Mouse (Mus musculus): Measurements from ENCODE around the gene Zranb3. TPM values are rescaled to one million over a fixed set of nuclear protein-coding genes. Genes with fewer than 3 reads are reported as not detected.

The Zranb3 gene
- polyA plus RNA-seq, 1 experiment, result 0.97 TPM

DNA sequence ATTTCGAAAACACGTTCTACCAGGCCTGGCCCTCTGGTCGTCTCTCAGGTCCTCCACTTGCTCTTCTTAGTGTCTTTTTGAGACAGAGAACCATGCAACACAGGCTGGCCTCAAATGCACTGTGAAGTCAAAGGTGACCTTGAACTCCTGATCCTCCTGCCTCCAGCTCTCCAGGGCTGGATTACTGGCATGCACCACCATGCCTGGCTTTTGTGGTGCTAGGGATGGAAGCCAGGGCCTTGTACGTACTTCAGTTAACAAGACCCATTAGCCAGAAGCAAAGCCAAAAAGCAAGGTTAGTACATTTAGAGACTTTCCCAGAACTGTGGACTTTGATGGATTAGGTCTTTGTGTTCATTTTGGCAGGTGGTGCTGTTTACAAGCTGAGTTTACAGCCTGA, 150.6 kb downstream of the Zranb3 start:
- Histone ChIP-seq H3K4me3 (ENCODE audit: extremely low read depth, insufficient read depth, insufficient read length) (no peak overlapping the region), H3K4me1 (ENCODE audit: control insufficient read depth, insufficient read depth, insufficient read length) (no peaks in the 10 kb centered on the region), H3K36me3 (ENCODE audit: control insufficient read depth, insufficient read depth, low read length) (no peaks in the 10 kb centered on the region), H3K27ac (ENCODE audit: insufficient read depth, low read length) (no peak overlapping the region), H3K27me3 (ENCODE audit: control insufficient read depth, insufficient read depth, low read length) (no peaks in the 10 kb centered on the region)
- TF ChIP-seq CTCF (IDR thresholded peaks at IDR 0.05; ENCODE audit: extremely low read depth, insufficient read depth, insufficient read length, insufficient replicate concordance) (no peak), POLR2A (IDR thresholded peaks at IDR 0.05; ENCODE audit: low read depth, low read length) (no peak)
- WGBS, result 94% methylated on average over 4 of the region's 4 CpGs
- no peak for DNase-seq (ENCODE audit: low read depth in 1 of 2, low spot score in 2 of 2)

DNA sequence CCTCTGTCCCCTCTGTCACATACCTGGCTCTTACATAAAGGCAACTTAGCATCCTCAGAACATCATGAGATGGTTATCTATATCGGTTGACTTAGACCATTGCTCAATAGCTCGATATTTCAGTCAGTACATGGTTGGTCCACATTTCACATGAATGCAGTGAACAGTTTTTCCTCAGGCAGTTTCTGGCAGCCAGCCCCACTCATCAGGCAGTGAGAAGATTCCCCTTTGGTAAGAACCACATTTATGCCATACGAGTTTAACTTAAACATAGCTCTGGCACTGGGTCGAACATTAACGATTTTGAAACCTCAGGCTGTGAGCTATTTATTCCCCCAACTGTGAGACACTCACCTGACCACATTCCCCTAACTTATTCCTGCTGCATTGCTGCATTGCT, 154.1 kb downstream of the Zranb3 start:
- Histone ChIP-seq H3K4me3 (ENCODE audit: extremely low read depth, insufficient read depth, insufficient read length) (no peak overlapping the region), H3K36me3 (ENCODE audit: control insufficient read depth, insufficient read depth, low read length) (peaks cover 4% of the 10 kb centered on the region; the same call in 1 of the 2 replicates), H3K27me3 (ENCODE audit: control insufficient read depth, insufficient read depth, low read length) (no peaks in the 10 kb centered on the region), H3K4me1 (ENCODE audit: control insufficient read depth, insufficient read depth, insufficient read length) (no peaks in the 10 kb centered on the region), H3K27ac (ENCODE audit: insufficient read depth, low read length) (no peak overlapping the region)
- TF ChIP-seq CTCF (IDR thresholded peaks at IDR 0.05; ENCODE audit: extremely low read depth, insufficient read depth, insufficient read length, insufficient replicate concordance) (no peak), POLR2A (IDR thresholded peaks at IDR 0.05; ENCODE audit: low read depth, low read length) (no peak)
- WGBS, result 90% methylated on average over 5 of the region's 5 CpGs
- no peak for DNase-seq (ENCODE audit: low read depth in 1 of 2, low spot score in 2 of 2)

DNA sequence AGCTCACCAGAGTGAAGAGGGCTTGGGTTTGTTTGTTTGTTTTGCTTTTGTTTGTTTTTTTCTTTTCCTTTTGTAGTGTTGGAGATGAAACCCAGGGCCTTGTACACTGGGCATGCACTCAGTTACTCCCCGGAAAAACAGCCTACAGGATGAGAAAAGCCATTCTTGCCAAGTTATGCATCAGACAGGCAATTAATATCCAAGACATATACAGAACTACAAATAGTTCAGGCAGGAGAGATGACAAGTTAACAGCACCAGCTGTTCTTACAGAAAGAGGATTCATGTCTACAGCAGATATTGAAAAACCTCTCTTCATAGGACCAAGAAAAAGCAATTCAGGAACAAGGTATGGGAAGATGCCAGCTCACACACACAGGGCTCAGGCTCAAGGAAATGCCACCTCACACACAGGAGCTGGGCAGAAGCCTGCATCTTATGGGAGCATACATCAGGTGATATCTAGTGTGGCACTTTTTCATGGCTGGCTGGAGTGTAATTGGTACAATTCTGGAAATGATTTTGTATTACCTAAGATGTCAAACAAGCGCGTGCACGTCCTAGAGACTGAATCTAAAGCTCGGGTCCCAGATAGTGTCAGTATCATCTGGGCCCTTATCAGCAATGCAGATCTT, 156.1 kb downstream of the Zranb3 start:
- Histone ChIP-seq H3K4me1 (ENCODE audit: control insufficient read depth, insufficient read depth, insufficient read length) (no peaks in the 10 kb centered on the region), H3K27ac (ENCODE audit: insufficient read depth, low read length) (no peak overlapping the region), H3K4me3 (ENCODE audit: extremely low read depth, insufficient read depth, insufficient read length) (no peak overlapping the region), H3K27me3 (ENCODE audit: control insufficient read depth, insufficient read depth, low read length) (no peaks in the 10 kb centered on the region), H3K36me3 (ENCODE audit: control insufficient read depth, insufficient read depth, low read length) (peaks cover 16% of the 10 kb centered on the region)
- TF ChIP-seq CTCF (IDR thresholded peaks at IDR 0.05; ENCODE audit: extremely low read depth, insufficient read depth, insufficient read length, insufficient replicate concordance) (no peak), POLR2A (IDR thresholded peaks at IDR 0.05; ENCODE audit: low read depth, low read length) (no peak)
- no peak for DNase-seq (ENCODE audit: low read depth in 1 of 2, low spot score in 2 of 2)
- WGBS, result 93% methylated on average over 5 of the region's 5 CpGs

DNA sequence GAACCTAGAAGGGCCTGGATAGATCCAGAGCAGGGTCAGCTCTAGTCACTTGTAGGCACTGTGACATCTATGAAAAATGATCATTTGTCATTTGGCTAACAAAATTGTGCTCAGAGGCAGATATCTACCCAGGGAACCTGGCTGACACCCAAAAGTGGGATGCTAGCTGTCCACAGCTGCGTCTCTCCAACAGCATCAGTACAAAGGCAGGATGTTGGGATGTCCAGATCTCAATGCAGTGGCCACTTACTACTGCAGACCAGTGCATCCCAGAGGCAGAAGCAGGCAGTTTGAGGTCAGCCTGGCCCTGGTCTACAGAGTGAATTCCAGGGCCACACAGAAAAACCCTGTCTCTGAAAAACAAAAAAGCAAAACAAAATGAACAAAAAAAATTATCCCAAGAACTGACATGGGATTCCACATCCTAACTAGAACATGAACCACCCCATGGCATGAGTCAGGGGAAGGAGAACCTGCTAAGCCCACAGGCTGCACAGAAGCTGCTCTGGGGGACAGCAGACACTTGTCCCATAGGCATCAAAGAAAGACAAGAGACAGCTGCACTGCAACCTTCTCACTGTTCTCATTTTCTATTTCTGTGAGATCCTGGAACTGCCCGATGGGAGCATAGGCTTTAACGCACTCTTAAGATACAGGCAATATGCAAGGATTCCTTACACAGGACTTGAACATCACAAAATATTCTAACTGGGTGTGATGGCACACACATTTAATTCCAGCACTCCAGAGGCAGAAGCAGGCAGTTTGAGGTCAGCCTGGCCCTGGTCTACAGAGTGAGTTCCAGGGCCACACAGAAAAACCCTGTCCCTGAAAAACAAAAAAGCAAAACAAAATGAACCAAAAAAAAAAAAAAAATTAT, 156.9 kb downstream of the Zranb3 start:
- Histone ChIP-seq H3K27me3 (ENCODE audit: control insufficient read depth, insufficient read depth, low read length) (no peaks in the 10 kb centered on the region), H3K4me1 (ENCODE audit: control insufficient read depth, insufficient read depth, insufficient read length) (no peaks in the 10 kb centered on the region), H3K4me3 (ENCODE audit: extremely low read depth, insufficient read depth, insufficient read length) (no peak overlapping the region), H3K27ac (ENCODE audit: insufficient read depth, low read length) (no peak overlapping the region), H3K36me3 (ENCODE audit: control insufficient read depth, insufficient read depth, low read length) (peaks cover 16% of the 10 kb centered on the region)
- WGBS, result 90% methylated on average over 3 of the region's 3 CpGs
- DNase-seq (ENCODE audit: low read depth in 1 of 2, low spot score in 2 of 2), result no peak
- TF ChIP-seq POLR2A (IDR thresholded peaks at IDR 0.05; ENCODE audit: low read depth, low read length), result no peak
- no peak for TF ChIP-seq CTCF (IDR thresholded peaks at IDR 0.05; ENCODE audit: extremely low read depth, insufficient read depth, insufficient read length, insufficient replicate concordance)

DNA sequence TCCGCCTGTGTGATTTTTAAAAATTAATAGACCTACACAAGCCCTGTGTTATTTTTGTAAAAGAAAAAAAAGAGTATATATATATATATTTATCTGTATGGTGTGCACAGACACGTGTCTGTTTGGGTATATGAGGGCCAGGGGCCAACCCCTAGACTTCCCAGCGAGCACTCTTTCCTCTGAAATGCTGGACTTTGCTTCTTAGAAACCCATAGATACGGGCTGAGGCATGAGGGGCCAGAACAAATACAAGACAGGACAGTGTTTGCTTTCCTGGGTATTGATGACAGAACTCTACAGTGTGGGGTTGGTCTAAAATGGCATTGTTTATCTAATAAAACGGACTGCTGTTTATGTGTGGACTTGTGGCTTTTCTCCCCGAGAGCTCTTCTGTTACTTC, 159.3 kb downstream of the Zranb3 start:
- H3K36me3 ChIP-seq (ENCODE audit: control insufficient read depth, insufficient read depth, low read length), result peaks cover 36% of the 10 kb centered on the region
- WGBS, result 86% methylated on average over 6 of the region's 6 CpGs
- TF ChIP-seq POLR2A (IDR thresholded peaks at IDR 0.05; ENCODE audit: low read depth, low read length) (no peak), CTCF (IDR thresholded peaks at IDR 0.05; ENCODE audit: extremely low read depth, insufficient read depth, insufficient read length, insufficient replicate concordance) (no peak)

DNA sequence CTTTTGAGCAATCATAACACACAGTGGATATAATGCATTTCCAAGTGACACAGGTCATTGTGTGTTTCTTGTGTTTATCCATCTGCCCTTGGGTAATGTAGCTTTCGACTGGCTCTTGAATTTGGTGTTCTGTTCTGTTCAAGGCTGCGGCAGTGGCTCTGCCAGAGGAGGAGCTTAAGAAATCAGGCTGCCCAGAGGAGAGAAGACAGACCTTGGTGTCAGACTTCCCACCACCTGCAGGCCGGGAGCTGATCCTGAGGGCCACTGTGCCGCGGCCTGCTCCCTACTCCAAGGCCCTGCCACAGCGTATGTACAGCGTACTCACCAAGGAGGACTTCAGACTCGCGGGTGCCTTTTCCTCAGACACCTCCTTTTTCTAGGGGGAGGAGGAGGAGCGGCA, 160.6 kb downstream of the Zranb3 start:
- H3K27ac ChIP-seq (ENCODE audit: insufficient read depth, low read length), result no peak overlapping the region
- H3K36me3 ChIP-seq (ENCODE audit: control insufficient read depth, insufficient read depth, low read length), result peaks cover 44% of the 10 kb centered on the region
- H3K27me3 ChIP-seq (ENCODE audit: control insufficient read depth, insufficient read depth, low read length), result no peaks in the 10 kb centered on the region
- no peak overlapping the region for H3K4me3 ChIP-seq (ENCODE audit: extremely low read depth, insufficient read depth, insufficient read length)
- no peaks in the 10 kb centered on the region for H3K4me1 ChIP-seq (ENCODE audit: control insufficient read depth, insufficient read depth, insufficient read length)
- no peak for DNase-seq (ENCODE audit: low read depth in 1 of 2, low spot score in 2 of 2)
- TF ChIP-seq POLR2A (IDR thresholded peaks at IDR 0.05; ENCODE audit: low read depth, low read length), result no peak
- no peak for TF ChIP-seq CTCF (IDR thresholded peaks at IDR 0.05; ENCODE audit: extremely low read depth, insufficient read depth, insufficient read length, insufficient replicate concordance)
- 96% methylated on average over 10 of the region's 10 CpGs for WGBS

More for the DNA sequence above, 159.3 kb downstream of the Zranb3 start:
- no peaks in the 10 kb centered on the region for H3K27me3 ChIP-seq (ENCODE audit: control insufficient read depth, insufficient read depth, low read length)
- DNase-seq (ENCODE audit: low read depth in 1 of 2, low spot score in 2 of 2), result no peak
- H3K4me3 ChIP-seq (ENCODE audit: extremely low read depth, insufficient read depth, insufficient read length), result no peak overlapping the region
- H3K4me1 ChIP-seq (ENCODE audit: control insufficient read depth, insufficient read depth, insufficient read length), result no peaks in the 10 kb centered on the region
- H3K27ac ChIP-seq (ENCODE audit: insufficient read depth, low read length), result no peak overlapping the region

DNA sequence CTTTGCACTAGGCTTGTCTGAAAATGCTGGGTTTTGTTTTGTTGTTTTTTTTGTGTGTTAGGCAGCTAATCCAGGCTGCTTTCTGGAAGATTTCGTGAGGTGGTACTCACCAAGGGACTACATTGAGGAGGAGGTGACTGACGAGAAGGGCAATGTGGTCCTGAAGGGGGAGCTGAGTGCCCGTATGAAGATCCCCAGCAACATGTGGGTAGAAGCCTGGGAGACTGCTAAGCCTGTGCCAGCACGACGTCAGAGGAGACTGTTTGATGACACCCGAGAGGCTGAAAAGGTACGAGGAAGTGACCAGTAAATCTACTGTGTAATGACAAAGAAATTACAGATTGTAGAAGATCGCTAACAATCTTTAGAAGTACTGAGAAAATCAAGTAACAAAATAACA, 165.6 kb downstream of the Zranb3 start:
- WGBS, result 89% methylated on average over 8 of the region's 8 CpGs
- H3K27me3 ChIP-seq (ENCODE audit: control insufficient read depth, insufficient read depth, low read length), result no peaks in the 10 kb centered on the region
- no peak for DNase-seq (ENCODE audit: low read depth in 1 of 2, low spot score in 2 of 2)
- peaks cover 52% of the 10 kb centered on the region for H3K36me3 ChIP-seq (ENCODE audit: control insufficient read depth, insufficient read depth, low read length)
- no peak overlapping the region for H3K27ac ChIP-seq (ENCODE audit: insufficient read depth, low read length)
- H3K4me3 ChIP-seq (ENCODE audit: extremely low read depth, insufficient read depth, insufficient read length), result no peak overlapping the region
- TF ChIP-seq POLR2A (IDR thresholded peaks at IDR 0.05; ENCODE audit: low read depth, low read length), result no peak
- TF ChIP-seq CTCF (IDR thresholded peaks at IDR 0.05; ENCODE audit: extremely low read depth, insufficient read depth, insufficient read length, insufficient replicate concordance), result no peak
- no peaks in the 10 kb centered on the region for H3K4me1 ChIP-seq (ENCODE audit: control insufficient read depth, insufficient read depth, insufficient read length)
